Mouse (Mus musculus) thymus, adult 2 months (tissue): Measurements from ENCODE around the gene Ddb2.

ENCODE experiments used
- CTCF ChIP-seq: fragments of 200-500 bp; IDR thresholded peaks from 2 replicates; pipeline ENCODE4 v1.5.1; 2012; ENCODE audit warnings: mild to moderate bottlenecking, control low read depth, low read length, moderate library complexity, borderline replicate concordance; ENCODE audit not compliant: control insufficient read depth, poor library complexity, insufficient read depth; ENCODE audit errors: extremely low read depth
- POLR2A ChIP-seq: fragments of 200-500 bp; IDR thresholded peaks from 2 replicates; pipeline ENCODE4 v1.6.1; 2012; ENCODE audit warnings: mild to moderate bottlenecking, low read length, control low read depth, moderate library complexity; ENCODE audit not compliant: control insufficient read depth, poor library complexity, insufficient read depth; ENCODE audit errors: extremely low read depth

- TF ChIP-seq POLR2A (no peak), CTCF (no peak)
Observed at GRCm38 (mm10) chr2:91183148-91183513, 53.7 kb downstream of the Ddb2 start.
